Mouse (Mus musculus) liver, embryonic 14.5 days (tissue): Measurements from ENCODE around the gene Cyp24a1. TPM values are rescaled to one million over a fixed set of nuclear protein-coding genes. Genes with fewer than 3 reads are reported as not detected.
A peak's percentile ranks its signal among the peaks of the same experiment; 100 is the strongest.

Source experiments
- ATAC-seq: fragments of 200-750 bp; cut with Nextera tagmentation; 2 replicates; pipeline ENCODE4 v1.8.0; 2017; ENCODE audit warnings: moderate number of reproducible peaks, mild to moderate bottlenecking, moderate library complexity; ENCODE audit not compliant: insufficient read depth
- DNase-seq, 3 experiments: peaks; one replicate each; pipeline ENCODE4 v3.0.0-alpha.2; 2012 to 2013; ENCODE audit warnings: low read depth in 3 of 3, low spot score in 3 of 3
- H3K27ac ChIP-seq: fragments of 300-500 bp; sonication (generic); 2 replicates; pipeline ENCODE4 v1.5.1; 2014; ENCODE audit warnings: moderate library complexity, mild to moderate bottlenecking, control low read depth, inconsistent platforms
- H3K27me3 ChIP-seq: fragments of 300-500 bp; sonication (generic); 2 replicates; pipeline ENCODE4 v1.6.1; 2014; ENCODE audit warnings: mild to moderate bottlenecking, low read length, moderate library complexity; ENCODE audit not compliant: control insufficient read depth, insufficient read depth
- H3K36me3 ChIP-seq: fragments of 300-500 bp; sonication (generic); replicated peaks from 2 replicates; pipeline ENCODE4 v1.6.1; 2014; ENCODE audit warnings: low read depth; ENCODE audit not compliant: control insufficient read depth, insufficient read depth
- H3K4me1 ChIP-seq, 2 experiments: fragments of 200-500 bp in 1 of 2; fragments of 300-500 bp in 1 of 2; sonication (generic) in 1 of 2; replicated peaks; 2 replicates each; pipeline ENCODE4 v1.6.1; 2012 to 2014; ENCODE audit warnings: antibody characterized with exemption in 1 of 2, inconsistent platforms in 1 of 2, low read length in 1 of 2; ENCODE audit not compliant: control insufficient read depth in 2 of 2, insufficient read depth in 2 of 2
- H3K4me2 ChIP-seq: fragments of 300-500 bp; sonication (generic); 2 replicates; pipeline ENCODE4 v1.6.1; 2014; ENCODE audit warnings: low read depth, mild to moderate bottlenecking, control low read depth, moderate library complexity
- H3K4me3 ChIP-seq, 2 experiments: fragments of 200-500 bp in 1 of 2; fragments of 300-500 bp in 1 of 2; sonication (generic) in 1 of 2; 2 replicates each; pipeline ENCODE4 v1.5.1; 2012 to 2014; ENCODE audit warnings: low read depth in 2 of 2, low read length in 2 of 2, mild to moderate bottlenecking in 2 of 2, control low read depth in 1 of 2, inconsistent platforms in 1 of 2, moderate library complexity in 1 of 2; ENCODE audit not compliant: insufficient read depth in 1 of 2
- H3K9ac ChIP-seq: fragments of 300-500 bp; sonication (generic); replicated peaks from 2 replicates; pipeline ENCODE4 v1.6.1; 2014; ENCODE audit warnings: mild to moderate bottlenecking, control low read depth, moderate library complexity
- H3K9me3 ChIP-seq: fragments of 300-500 bp; sonication (generic); 2 replicates; pipeline ENCODE4 v1.6.1; 2016; ENCODE audit warnings: low read length, mixed read lengths; ENCODE audit not compliant: control insufficient read depth
- CTCF ChIP-seq: IDR thresholded peaks from 2 replicates; pipeline ENCODE4 v1.5.1; 2016; ENCODE audit warnings: antibody characterized with exemption, low read depth, control low read depth
- EP300 ChIP-seq: IDR thresholded peaks from 2 replicates; pipeline ENCODE4 v1.6.1; 2016; ENCODE audit warnings: antibody characterized with exemption, low read depth
- WGBS: fragments of 180-500 bp; shearing (Covaris S2); extraction: QIAGEN DNeasy Blood & Tissue Kit; methylation state at CpG from one replicate; pipeline ENCODE4 v1.1.7; 2014; ENCODE audit not compliant: insufficient replicate concordance; 5-methylcytosine and 5-hydroxymethylcytosine counted together
- polyA plus RNA-seq, 2 experiments: library from polyadenylated mRNA; depleted of rRNA in 1 of 2; stranded (reverse) in 1 of 2; unstranded in 1 of 2; fragments of >200 nt; fragmentation: Nextera tagmentation in 1 of 2; extraction: Ambion mirVana in 1 of 2; gene quantifications; 2 replicates each; pipeline versions ENCODE4 v1.2.1 to v1.2.3; 2012 to 2014

Gene Cyp24a1
- polyA plus RNA-seq, 2 experiments: not detected

- Histone ChIP-seq H3K4me2 (no peak overlapping the region), H3K4me3 (no peak overlapping the region), H3K4me1 (peaks cover 0 to under 1% of the 10 kb centered on the region in 2 experiments; a peak in 1 of 4 replicates), H3K27ac (no peak overlapping the region), H3K9ac (no peak overlapping the region), H3K9me3 (no peaks in the 10 kb centered on the region), H3K36me3 (no peaks in the 10 kb centered on the region), H3K27me3 (no peaks in the 10 kb centered on the region)
- TF ChIP-seq CTCF (no peak), EP300 (no peak)
- DNase-seq (no peak), ATAC-seq (no peak)
- 63% methylated on average over 3 of the region's 3 CpGs for WGBS
These were observed 21.8 kb downstream of the Cyp24a1 start for GRCm38 (mm10) chr2:170475164-170475563.

DNA sequence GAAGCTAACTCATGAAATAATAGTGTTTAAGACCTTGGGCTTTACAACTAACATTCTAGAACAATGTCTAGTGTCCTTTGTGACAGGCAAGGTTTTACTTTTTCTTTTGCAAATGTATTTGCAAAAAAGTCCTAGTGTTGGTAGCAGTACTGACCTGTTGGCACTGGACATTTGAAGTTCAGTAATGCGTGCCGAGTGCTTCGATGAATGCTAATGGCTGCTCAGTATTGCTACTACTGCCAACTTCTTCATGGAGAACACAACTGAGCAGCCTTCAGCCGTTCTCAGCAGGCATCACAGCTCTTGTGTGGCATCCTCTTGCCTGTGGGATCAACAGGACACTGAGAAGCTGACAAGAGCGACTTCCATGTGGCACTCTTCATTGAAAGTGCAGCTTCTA, 22.8 kb downstream of the Cyp24a1 start:
- TF ChIP-seq EP300: no peak
- TF ChIP-seq CTCF: no peak
- WGBS: 68% methylated on average over 5 of the region's 5 CpGs
- no peak overlapping the region for H3K9ac ChIP-seq
- ATAC-seq (no peak), DNase-seq (no peak)
- H3K4me3 ChIP-seq: no peak overlapping the region
- H3K9me3 ChIP-seq: no peaks in the 10 kb centered on the region
- peaks cover 0 to 7% of the 10 kb centered on the region in 2 experiments; a peak in 2 of 4 replicates for H3K4me1 ChIP-seq
- no peak overlapping the region for H3K4me2 ChIP-seq
- H3K27ac ChIP-seq: no peak overlapping the region
- H3K36me3 ChIP-seq: no peaks in the 10 kb centered on the region
- no peaks in the 10 kb centered on the region for H3K27me3 ChIP-seq

DNA sequence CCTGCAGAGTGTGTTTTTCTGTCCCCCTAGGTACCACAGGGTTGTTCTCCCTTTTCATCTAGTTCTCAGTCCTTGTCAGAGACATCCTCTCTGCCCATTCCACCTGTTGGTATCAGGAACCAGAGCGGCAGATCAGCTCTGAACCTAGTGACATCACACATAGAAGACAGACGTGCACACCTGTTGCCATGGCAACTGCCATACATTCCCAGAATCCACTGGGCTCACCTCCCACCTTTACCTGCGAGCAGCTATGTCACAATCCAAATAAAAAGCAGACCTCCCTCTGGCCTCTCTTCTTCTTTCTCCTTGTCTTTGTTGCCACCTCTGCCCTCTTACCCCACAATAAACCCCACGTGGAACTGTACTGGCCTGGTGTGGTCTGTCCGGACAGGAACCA, 26.4 kb downstream of the Cyp24a1 start:
- no peaks in the 10 kb centered on the region for H3K36me3 ChIP-seq
- H3K27ac ChIP-seq: no peak overlapping the region
- ATAC-seq (no peak), DNase-seq (no peak)
- TF ChIP-seq CTCF (no peak), EP300 (no peak)
- H3K4me2 ChIP-seq: no peak overlapping the region
- no peak overlapping the region for H3K4me3 ChIP-seq
- H3K27me3 ChIP-seq: no peaks in the 10 kb centered on the region
- no peak overlapping the region for H3K9ac ChIP-seq
- 52% methylated on average over 5 of the region's 5 CpGs for WGBS
- H3K9me3 ChIP-seq: no peaks in the 10 kb centered on the region
- H3K4me1 ChIP-seq: peaks cover 0 to 7% of the 10 kb centered on the region in 2 experiments; a peak in 2 of 4 replicates

DNA sequence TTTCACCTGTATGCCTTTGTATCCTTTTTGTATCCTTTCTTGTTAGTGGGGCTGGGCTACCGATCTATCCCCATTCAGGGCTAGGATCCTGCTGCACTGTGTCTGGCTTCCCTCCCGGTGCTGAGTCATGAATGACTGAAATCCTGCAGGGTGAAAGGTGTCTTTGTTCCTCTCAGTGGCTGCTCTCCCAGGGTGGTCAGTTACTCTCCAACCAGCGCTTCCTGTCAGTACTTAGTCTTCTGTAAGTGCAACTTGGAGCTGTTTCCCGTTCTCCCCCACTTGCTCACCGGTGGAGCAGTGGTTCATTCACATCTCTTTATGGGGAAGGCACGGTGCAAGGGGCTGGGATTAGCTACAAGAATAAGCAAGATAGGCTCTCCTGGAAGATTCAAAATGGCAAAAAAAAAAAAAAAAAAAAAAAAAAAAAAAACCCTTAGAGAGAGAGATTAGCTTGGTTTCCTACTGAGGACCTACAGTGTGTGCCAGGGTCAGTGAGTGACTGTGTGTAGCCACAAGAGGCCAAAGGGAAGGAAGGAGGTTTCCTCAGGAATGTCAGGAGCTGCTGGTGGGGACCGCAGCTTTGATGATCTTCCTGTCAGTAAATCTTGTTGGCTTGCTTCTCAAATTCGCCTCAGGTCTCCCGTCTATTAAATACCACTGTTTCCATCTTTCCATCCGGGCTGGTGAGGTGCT, 27.2 kb downstream of the Cyp24a1 start:
- no peak for ATAC-seq
- H3K4me2 ChIP-seq: no peak overlapping the region

GRCm38 (mm10) chr2:170468009-170468408, 28.9 kb downstream of the Cyp24a1 start:
- ATAC-seq: no peak
- DNase-seq: no peak
- TF ChIP-seq CTCF (peak; percentile 54), EP300 (no peak)
- Histone ChIP-seq H3K9me3 (no peaks in the 10 kb centered on the region), H3K36me3 (no peaks in the 10 kb centered on the region), H3K4me2 (no peak overlapping the region), H3K4me1 (peaks cover 0 to 7% of the 10 kb centered on the region in 2 experiments; a peak in 2 of 4 replicates), H3K9ac (no peak overlapping the region), H3K27me3 (no peaks in the 10 kb centered on the region), H3K27ac (no peak overlapping the region), H3K4me3 (no peak overlapping the region)

More for the DNA sequence above, 27.2 kb downstream of the Cyp24a1 start:
- Histone ChIP-seq H3K27ac (no peak overlapping the region), H3K27me3 (no peaks in the 10 kb centered on the region), H3K9ac (no peak overlapping the region), H3K4me3 (no peak overlapping the region), H3K9me3 (no peaks in the 10 kb centered on the region), H3K36me3 (no peaks in the 10 kb centered on the region), H3K4me1 (peaks cover 0 to 7% of the 10 kb centered on the region in 2 experiments; a peak in 2 of 4 replicates)
- WGBS: 5% methylated on average over 10 of the region's 10 CpGs
- TF ChIP-seq CTCF: no peak
- TF ChIP-seq EP300: no peak
- DNase-seq: no peak
